Comparison of ENCODE assay signal across 10 mouse cellular contexts in genomic region chr14:32192437-32192836, GRCm38 (mm10). TPM values are rescaled to one million over a fixed set of nuclear protein-coding genes. Genes with fewer than 3 reads are reported as not detected.
DNase-seq lines count a peak whose midpoint lies in the region; ATAC-seq and TF ChIP-seq lines count a peak whose summit lies in the region.
"Had no signal": no experiment of that assay in that cellular context is flagged by ENCODE, and none has a peak within 500 bp of the region (broad histone marks: within the 10 kb centered on the region; RNA-seq: fewer than 3 reads in every experiment).

No protein-coding gene starts in this region.

- H3K9ac ChIP-seq in kidney, embryonic 14.5 days (ENCODE audit: low read depth, low read length), result no peak overlapping the region
- H3K9ac ChIP-seq: embryonic facial prominence, embryonic 13.5 days had no signal

- H3K4me1 ChIP-seq in kidney, adult 2 months (ENCODE audit: control insufficient read depth, insufficient read depth, low read length), result no peaks in the 10 kb centered on the region
- H3K4me1 ChIP-seq in kidney, embryonic 14.5 days (ENCODE audit: control insufficient read depth, insufficient read depth, low read length), result no peaks in the 10 kb centered on the region
- H3K4me1 ChIP-seq: embryonic facial prominence, embryonic 13.5 days had no signal

- no peak overlapping the region for H3K27ac ChIP-seq in kidney, adult 2 months (ENCODE audit: insufficient read depth, low read depth, low read length)
- no peak overlapping the region for H3K27ac ChIP-seq in kidney, embryonic 14.5 days (ENCODE audit: low read depth, low read length)
- H3K27ac ChIP-seq: embryonic facial prominence, embryonic 13.5 days had no signal

- no peak overlapping the region for H3K4me2 ChIP-seq in kidney, embryonic 14.5 days (replicated peaks; ENCODE audit: low read depth, low read length)
- H3K4me2 ChIP-seq: embryonic facial prominence, embryonic 13.5 days had no signal

- DNase-seq in kidney, adult 2 months, result peak; percentile 71
- peak; percentile 77 for DNase-seq in MN1 (ENCODE audit: low spot score)
- DNase-seq in cerebellum, adult 8-10 months, result peak; percentile 45
- DNase-seq in left cerebral cortex, adult 18-20 months (ENCODE audit: low spot score in 2 of 2), result peak; percentile 17 to 49
- DNase-seq in mesoderm, embryonic 11.5 days (ENCODE audit: low read depth, low spot score), result peak; percentile 53
- DNase-seq in thymus, postnatal 25 days, result peak; percentile 44

- peak; percentile 87 for TF ChIP-seq CTCF in kidney, adult 2 months (conservative IDR thresholded peaks at IDR 0.05; ENCODE audit: insufficient read depth, insufficient read length, low read depth, low read length)

- H3K9me3 ChIP-seq in kidney, embryonic 14.5 days (ENCODE audit: control insufficient read depth, low read length), result no peaks in the 10 kb centered on the region
- H3K9me3 ChIP-seq: embryonic facial prominence, embryonic 13.5 days; megakaryocyte, embryonic 14.5 days had no signal

- H3K36me3 ChIP-seq in kidney, adult 2 months (ENCODE audit: control insufficient read depth, insufficient read depth, low read length), result peaks cover 8% of the 10 kb centered on the region
- peaks cover 70% of the 10 kb centered on the region for H3K36me3 ChIP-seq in kidney, embryonic 14.5 days (ENCODE audit: control insufficient read depth, insufficient read depth, low read length)

- WGBS in kidney, adult 2 months, result 23% methylated on average over 3 of the region's 3 CpGs
- WGBS in kidney, embryonic 14.5 days, result 52% methylated on average over 3 of the region's 3 CpGs

- no peaks in the 10 kb centered on the region for H3K27me3 ChIP-seq in kidney, adult 2 months (replicated peaks; ENCODE audit: control insufficient read depth, insufficient read depth, low read length)
- no peaks in the 10 kb centered on the region for H3K27me3 ChIP-seq in kidney, embryonic 14.5 days (ENCODE audit: control insufficient read depth, insufficient read depth, low read length)
- H3K27me3 ChIP-seq: embryonic facial prominence, embryonic 13.5 days; megakaryocyte, embryonic 14.5 days had no signal

- TF ChIP-seq POLR2A in kidney, adult 2 months (IDR thresholded peaks at IDR 0.05; ENCODE audit: low read depth, low read length), result no peak

- ATAC-seq in kidney, embryonic 14.5 days (ENCODE audit: low FRiP score, low TSS enrichment), result no peak
- ATAC-seq in granulocyte monocyte progenitor cell, adult 5-6 weeks (replicated peaks; ENCODE audit: poor library complexity, severe bottlenecking), result peak; percentile 78

- no peak overlapping the region for H3K4me3 ChIP-seq in kidney, adult 2 months (ENCODE audit: insufficient read depth, low read depth, low read length)
- H3K4me3 ChIP-seq in kidney, embryonic 14.5 days (ENCODE audit: low read length), result no peak overlapping the region
- H3K4me3 ChIP-seq: embryonic facial prominence, embryonic 13.5 days; megakaryocyte, embryonic 14.5 days had no signal

RNA-seq across cellular contexts. Expression of gene Timm23, which starts 9.3 kb away (rescaled TPM):
- 189 and 213 TPM in 2 replicates for polyA plus RNA-seq in kidney, adult 2 months (2012; rRNA removed)
- 324 and 335 TPM in 2 replicates for polyA plus RNA-seq in kidney, embryonic 14.5 days (2014; fragmentation: Nextera tagmentation; extraction: Ambion mirVana)
- 177 and 202 TPM in 2 replicates for total RNA-seq in granulocyte monocyte progenitor cell, adult 5-6 weeks (2014; fragmentation: Nextera tagmentation)
- 156 and 165 TPM in 2 replicates for total RNA-seq in granulocyte monocyte progenitor cell, adult 5-6 weeks (2017)
- total RNA-seq in left cerebral cortex, adult 18-20 months (2021), result 10 to 100 TPM; 64.1 to 75.7 TPM

RNA-seq across cellular contexts. Expression of gene Parg, which starts 9.3 kb away (rescaled TPM):
- polyA plus RNA-seq in kidney, adult 2 months (2012; rRNA removed), result 4.3 and 6.9 TPM in 2 replicates
- polyA plus RNA-seq in kidney, embryonic 14.5 days (2014; fragmentation: Nextera tagmentation; extraction: Ambion mirVana), result 30.6 and 57.5 TPM in 2 replicates
- total RNA-seq in granulocyte monocyte progenitor cell, adult 5-6 weeks (2014; fragmentation: Nextera tagmentation), result 27.6 and 29.2 TPM in 2 replicates
- 117 and 145 TPM in 2 replicates for total RNA-seq in granulocyte monocyte progenitor cell, adult 5-6 weeks (2017)
- total RNA-seq in left cerebral cortex, adult 18-20 months (2021), result 10 to 100 TPM; 37.4 to 44.3 TPM

RNA-seq across cellular contexts. Expression of gene Ncoa4, which starts 32.8 kb away (rescaled TPM):
- polyA plus RNA-seq in kidney, adult 2 months (2012; rRNA removed), result 56.0 and 57.2 TPM in 2 replicates
- polyA plus RNA-seq in kidney, embryonic 14.5 days (2014; fragmentation: Nextera tagmentation; extraction: Ambion mirVana), result 74.8 and 106 TPM in 2 replicates
- 211 and 220 TPM in 2 replicates for total RNA-seq in granulocyte monocyte progenitor cell, adult 5-6 weeks (2014; fragmentation: Nextera tagmentation)
- total RNA-seq in granulocyte monocyte progenitor cell, adult 5-6 weeks (2017), result 230 and 232 TPM in 2 replicates
- total RNA-seq in left cerebral cortex, adult 18-20 months (2021), result 10 to 100 TPM; 96.8 to 97.3 TPM

RNA-seq across cellular contexts. Expression of gene Msmb, which starts 50.6 kb away (rescaled TPM):
- polyA plus RNA-seq in kidney, adult 2 months (2012; rRNA removed), result not detected in 2 replicates
- not detected in 2 replicates for polyA plus RNA-seq in kidney, embryonic 14.5 days (2014; fragmentation: Nextera tagmentation; extraction: Ambion mirVana)
- not detected in 2 replicates for total RNA-seq in granulocyte monocyte progenitor cell, adult 5-6 weeks (2014; fragmentation: Nextera tagmentation)
- total RNA-seq in granulocyte monocyte progenitor cell, adult 5-6 weeks (2017), result not detected in 2 replicates
- not detected for total RNA-seq in left cerebral cortex, adult 18-20 months (2021)
- polyA plus RNA-seq: embryonic facial prominence, embryonic 13.5 days had no signal
